Mouse (Mus musculus): ENCODE measurements around the gene Tmem131l. TPM values are rescaled to one million over a fixed set of nuclear protein-coding genes. Genes with fewer than 3 reads are reported as not detected.
A peak's percentile ranks its signal among the peaks of the same experiment; 100 is the strongest.

Gene Tmem131l
- 23.5 and 43.2 TPM in 2 replicates for polyA plus RNA-seq (2015; fragmentation: Nextera tagmentation; extraction: Ambion mirVana)

GRCm38 (mm10) chr3:84039646-84040475, at the start of gene Tmem131l:
Tmem131l (minus strand) TSS chr3:84040175.
- Histone ChIP-seq H3K9ac (peak within 1 kb of the TSS; percentile 95), H3K9me3 (replicated peaks) (no peaks in the 10 kb centered on the region), H3K4me3 (peak within 1 kb of the TSS; percentile 92), H3K4me2 (peak within 1 kb of the TSS; percentile 94), H3K27me3 (no peaks in the 10 kb centered on the region), H3K4me1 (replicated peaks) (peaks cover 16% of the 10 kb centered on the region), H3K27ac (peak within 1 kb of the TSS; percentile 94), H3K36me3 (no peaks in the 10 kb centered on the region)
- peak; percentile 95 for ATAC-seq (replicated peaks; ENCODE audit: insufficient number of reproducible peaks, insufficient read depth, low FRiP score, low read depth)
- WGBS = under 1% methylated on average over 69 of the region's 100 CpGs

DNA sequence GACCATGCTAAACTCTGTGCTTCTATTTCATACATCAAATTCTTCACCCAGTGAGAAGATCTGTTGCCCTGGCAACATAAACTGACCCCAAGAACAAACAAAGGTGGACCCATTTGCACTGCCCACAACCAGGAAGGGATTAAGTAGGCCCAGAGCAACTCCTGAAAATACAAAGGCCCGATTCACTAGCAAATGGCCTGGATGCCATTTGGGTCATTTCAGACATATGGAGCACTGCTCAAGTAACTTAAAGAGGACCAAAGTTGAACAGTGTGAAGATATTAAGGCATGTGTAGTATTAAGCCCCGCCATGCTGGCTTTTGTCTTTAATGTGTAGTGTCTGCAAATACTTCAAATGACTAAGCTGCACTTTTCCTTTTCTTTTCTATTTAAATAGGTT, 46.9 kb upstream of the Tmem131l start:
- Histone ChIP-seq H3K4me1 (replicated peaks) (peaks cover 4% of the 10 kb centered on the region), H3K4me2 (no peak overlapping the region), H3K9me3 (replicated peaks) (no peaks in the 10 kb centered on the region), H3K36me3 (no peaks in the 10 kb centered on the region), H3K27ac (no peak overlapping the region), H3K9ac (no peak overlapping the region), H3K4me3 (no peak overlapping the region), H3K27me3 (no peaks in the 10 kb centered on the region)
- WGBS = 87% methylated on average over 2 of the region's 2 CpGs
- ATAC-seq (replicated peaks; ENCODE audit: insufficient number of reproducible peaks, insufficient read depth, low FRiP score, low read depth) = no peak

DNA sequence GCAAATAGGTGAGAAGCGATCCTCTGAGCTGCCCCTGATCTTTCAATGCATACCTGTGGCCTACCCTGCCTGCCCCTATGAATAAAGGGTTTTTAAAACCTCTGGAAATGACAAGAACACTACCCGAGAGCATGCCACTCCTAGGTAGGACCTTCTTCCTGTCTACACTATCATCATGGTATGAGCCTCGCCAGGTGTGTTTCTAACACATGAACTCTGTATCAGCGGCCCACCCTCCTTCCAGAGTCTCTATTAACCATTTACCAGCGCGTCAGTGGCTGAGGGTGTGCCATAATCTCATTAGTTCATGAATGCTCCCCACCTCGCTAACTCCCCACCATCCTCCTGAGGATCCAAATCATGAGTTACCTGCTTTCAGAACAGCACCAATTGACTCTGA, 46.4 kb upstream of the Tmem131l start:
- no peak overlapping the region for H3K9ac ChIP-seq
- H3K36me3 ChIP-seq = no peaks in the 10 kb centered on the region
- H3K4me1 ChIP-seq (replicated peaks) = peaks cover 4% of the 10 kb centered on the region
- no peaks in the 10 kb centered on the region for H3K27me3 ChIP-seq
- H3K9me3 ChIP-seq (replicated peaks) = no peaks in the 10 kb centered on the region
- H3K4me2 ChIP-seq = no peak overlapping the region
- no peak for ATAC-seq (replicated peaks; ENCODE audit: insufficient number of reproducible peaks, insufficient read depth, low FRiP score, low read depth)
- no peak overlapping the region for H3K4me3 ChIP-seq
- WGBS = 86% methylated on average over 7 of the region's 7 CpGs
- H3K27ac ChIP-seq = no peak overlapping the region

GRCm38 (mm10) chr3:84085429-84085828, 45.5 kb upstream of the Tmem131l start:
- H3K4me1 ChIP-seq (replicated peaks) = peaks cover 4% of the 10 kb centered on the region
- 21% methylated on average over 9 of the region's 9 CpGs for WGBS
- H3K27me3 ChIP-seq = no peaks in the 10 kb centered on the region
- no peaks in the 10 kb centered on the region for H3K36me3 ChIP-seq
- no peaks in the 10 kb centered on the region for H3K9me3 ChIP-seq (replicated peaks)
- no peak overlapping the region for H3K4me3 ChIP-seq
- no peak overlapping the region for H3K4me2 ChIP-seq
- no peak overlapping the region for H3K9ac ChIP-seq
- ATAC-seq (replicated peaks; ENCODE audit: insufficient number of reproducible peaks, insufficient read depth, low FRiP score, low read depth) = peak; percentile 58; the same call in 1 of the 2 replicates
- H3K27ac ChIP-seq = peak overlapping the region; percentile 37; the same call in 1 of the 2 replicates

DNA sequence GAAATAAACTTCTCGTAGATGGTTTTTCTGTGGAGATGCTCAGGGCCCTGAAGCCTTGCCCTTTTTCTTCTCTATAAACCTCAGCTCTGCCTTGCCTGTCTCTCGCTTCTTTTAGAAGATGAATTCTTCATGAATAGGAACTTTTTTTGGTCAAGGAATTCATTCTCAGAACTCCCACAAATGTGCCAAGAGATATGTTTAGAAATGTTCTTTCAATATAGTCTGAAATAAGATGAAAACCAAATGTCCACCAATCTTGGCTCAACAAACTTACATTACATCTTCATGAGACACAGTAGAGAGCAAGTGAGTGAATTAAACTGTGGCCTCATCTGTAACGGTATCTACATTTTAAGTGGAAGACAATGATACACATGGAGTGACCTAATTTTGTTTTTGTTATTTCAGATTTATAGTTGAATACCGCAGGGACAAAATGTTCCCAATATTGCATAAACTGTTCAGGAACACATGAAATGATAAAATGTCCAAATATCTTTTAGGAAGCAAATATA, 41.3 kb upstream of the Tmem131l start:
- Histone ChIP-seq H3K36me3 (no peaks in the 10 kb centered on the region), H3K9ac (no peak overlapping the region), H3K27me3 (no peaks in the 10 kb centered on the region), H3K4me2 (no peak overlapping the region), H3K4me3 (no peak overlapping the region), H3K9me3 (replicated peaks) (no peaks in the 10 kb centered on the region), H3K4me1 (replicated peaks) (peaks cover 16% of the 10 kb centered on the region), H3K27ac (no peak overlapping the region)
- no peak for ATAC-seq (replicated peaks; ENCODE audit: insufficient number of reproducible peaks, insufficient read depth, low FRiP score, low read depth)
- 73% methylated on average over 4 of the region's 4 CpGs for WGBS

- Histone ChIP-seq H3K27me3 (no peaks in the 10 kb centered on the region), H3K4me2 (no peak overlapping the region), H3K9ac (no peak overlapping the region), H3K4me1 (replicated peaks) (peaks cover 15% of the 10 kb centered on the region), H3K9me3 (replicated peaks) (no peaks in the 10 kb centered on the region), H3K4me3 (no peak overlapping the region), H3K27ac (no peak overlapping the region), H3K36me3 (no peaks in the 10 kb centered on the region)
- WGBS = 72% methylated on average over 7 of the region's 7 CpGs
- ATAC-seq (replicated peaks; ENCODE audit: insufficient number of reproducible peaks, insufficient read depth, low FRiP score, low read depth) = no peak
Measured at GRCm38 (mm10) chr3:84080074-84080473, 40.1 kb upstream of the Tmem131l start.

- no peak overlapping the region for H3K4me2 ChIP-seq
Measured at GRCm38 (mm10) chr3:84077505-84077904, 37.5 kb upstream of the Tmem131l start.

GRCm38 (mm10) chr3:84076543-84077332, 36.8 kb upstream of the Tmem131l start:
- peaks cover 11% of the 10 kb centered on the region for H3K4me1 ChIP-seq (replicated peaks)
- H3K9ac ChIP-seq = no peak overlapping the region
- H3K9me3 ChIP-seq (replicated peaks) = no peaks in the 10 kb centered on the region
- H3K27ac ChIP-seq = 0 out of 2 replicates have a peak overlapping the region, but pooled peaks have one; percentile 29
- no peak for ATAC-seq (replicated peaks; ENCODE audit: insufficient number of reproducible peaks, insufficient read depth, low FRiP score, low read depth)
- H3K4me3 ChIP-seq = no peak overlapping the region
- H3K4me2 ChIP-seq = no peak overlapping the region
- no peaks in the 10 kb centered on the region for H3K36me3 ChIP-seq
- WGBS = 72% methylated on average over 13 of the region's 13 CpGs
- no peaks in the 10 kb centered on the region for H3K27me3 ChIP-seq

More at GRCm38 (mm10) chr3:84077505-84077904, 37.5 kb upstream of the Tmem131l start:
- no peak overlapping the region for H3K4me3 ChIP-seq
- H3K27ac ChIP-seq = peak overlapping the region; percentile 29
- H3K36me3 ChIP-seq = no peaks in the 10 kb centered on the region
- WGBS = 49% methylated on average over 4 of the region's 4 CpGs
- peak; percentile 72; the same call in 1 of the 2 replicates for ATAC-seq (replicated peaks; ENCODE audit: insufficient number of reproducible peaks, insufficient read depth, low FRiP score, low read depth)
- no peaks in the 10 kb centered on the region for H3K9me3 ChIP-seq (replicated peaks)
- H3K27me3 ChIP-seq = no peaks in the 10 kb centered on the region
- H3K9ac ChIP-seq = no peak overlapping the region
- H3K4me1 ChIP-seq (replicated peaks) = peaks cover 11% of the 10 kb centered on the region

DNA sequence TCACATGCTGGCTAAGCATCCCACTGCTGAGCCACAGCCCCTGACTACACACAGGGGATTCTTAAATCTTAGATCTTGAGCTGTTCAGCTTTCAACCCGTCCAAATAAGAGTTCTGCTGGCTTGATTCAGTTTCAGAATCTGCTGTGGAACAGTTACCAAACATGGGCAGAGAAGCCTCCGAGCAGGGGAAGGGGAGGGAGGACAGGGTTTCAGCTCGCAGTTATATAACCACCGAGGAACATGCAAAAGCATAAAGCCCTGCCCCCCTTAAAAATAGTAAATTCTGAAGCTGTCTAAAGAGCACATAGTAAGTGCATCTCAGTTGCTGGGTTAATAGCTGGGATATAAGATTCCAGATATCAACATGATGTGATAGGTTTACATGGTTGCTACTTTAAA, 35.5 kb upstream of the Tmem131l start:
- no peak for ATAC-seq (replicated peaks; ENCODE audit: insufficient number of reproducible peaks, insufficient read depth, low FRiP score, low read depth)
- 55% methylated on average over 4 of the region's 4 CpGs for WGBS

GRCm38 (mm10) chr3:84074777-84075176, 34.8 kb upstream of the Tmem131l start:
- no peak overlapping the region for H3K9ac ChIP-seq
- no peaks in the 10 kb centered on the region for H3K27me3 ChIP-seq
- 77% methylated on average over 2 of the region's 2 CpGs for whole genome bisulfite sequencing
- no peak overlapping the region for H3K4me2 ChIP-seq
- no peaks in the 10 kb centered on the region for H3K36me3 ChIP-seq
- H3K27ac ChIP-seq = no peak overlapping the region
- ATAC-seq (replicated peaks; ENCODE audit: insufficient number of reproducible peaks, insufficient read depth, low FRiP score, low read depth) = no peak
- peaks cover 11% of the 10 kb centered on the region for H3K4me1 ChIP-seq (replicated peaks)
- H3K4me3 ChIP-seq = no peak overlapping the region
- no peaks in the 10 kb centered on the region for H3K9me3 ChIP-seq (replicated peaks)

More for the DNA sequence above, 35.5 kb upstream of the Tmem131l start:
- no peak overlapping the region for H3K4me2 ChIP-seq
- peaks cover 11% of the 10 kb centered on the region for H3K4me1 ChIP-seq (replicated peaks)
- no peak overlapping the region for H3K4me3 ChIP-seq
- no peak overlapping the region for H3K27ac ChIP-seq
- H3K36me3 ChIP-seq = no peaks in the 10 kb centered on the region
- H3K9me3 ChIP-seq (replicated peaks) = no peaks in the 10 kb centered on the region
- H3K27me3 ChIP-seq = no peaks in the 10 kb centered on the region
- H3K9ac ChIP-seq = no peak overlapping the region

DNA sequence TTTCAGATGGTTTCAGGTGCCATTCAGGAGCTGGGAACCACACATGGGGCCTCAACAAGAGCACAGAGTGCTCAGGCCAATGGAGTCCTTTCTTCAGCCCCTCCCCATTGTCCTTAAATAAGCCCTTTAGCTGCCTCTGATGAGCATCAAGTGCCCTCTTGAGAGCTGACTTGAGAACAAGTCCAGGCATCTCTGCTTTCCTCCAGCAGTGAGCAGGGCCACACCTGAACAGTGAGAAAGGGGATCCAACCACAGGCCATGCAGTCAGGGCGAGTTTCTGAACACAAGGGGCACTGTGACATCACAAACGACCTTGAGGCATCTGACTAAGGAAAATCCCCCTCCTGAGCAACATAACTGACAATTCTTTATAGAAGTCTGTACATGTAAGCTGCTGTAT, 31.7 kb upstream of the Tmem131l start:
- Histone ChIP-seq H3K4me2 (no peak overlapping the region), H3K27ac (no peak overlapping the region), H3K27me3 (no peaks in the 10 kb centered on the region), H3K4me3 (no peak overlapping the region), H3K4me1 (replicated peaks) (no peaks in the 10 kb centered on the region; the same call in 1 of the 2 replicates), H3K36me3 (no peaks in the 10 kb centered on the region), H3K9ac (no peak overlapping the region), H3K9me3 (replicated peaks) (no peaks in the 10 kb centered on the region)
- ATAC-seq (replicated peaks; ENCODE audit: insufficient number of reproducible peaks, insufficient read depth, low FRiP score, low read depth) = no peak
- 6% methylated on average over 2 of the region's 2 CpGs for WGBS

Measured in heart, embryonic 15.5 days (tissue).